10 mouse cellular contexts compared by ENCODE assay signal in genomic region chrX:47328817-47329216, GRCm38 (mm10).
DNase-seq lines count a peak whose midpoint lies in the region; ATAC-seq and TF ChIP-seq lines count a peak whose summit lies in the region.
"Had no signal": no experiment of that assay in that cellular context is flagged by ENCODE, and none has a peak within 500 bp of the region (broad histone marks: within the 10 kb centered on the region; RNA-seq: fewer than 3 reads in every experiment).

No protein-coding gene starts in this region.

- no peaks in the 10 kb centered on the region for H3K27me3 ChIP-seq in forebrain, embryonic 14.5 days (replicated peaks; ENCODE audit: control insufficient read depth, insufficient read depth, low read length)
- H3K27me3 ChIP-seq in forebrain, embryonic 11.5 days (ENCODE audit: control insufficient read depth, insufficient read depth, low read length) = no peaks in the 10 kb centered on the region
- H3K27me3 ChIP-seq in midbrain, postnatal 0 days (ENCODE audit: insufficient read depth, low read length) = no peaks in the 10 kb centered on the region
- H3K27me3 ChIP-seq in midbrain, embryonic 15.5 days (replicated peaks) = no peaks in the 10 kb centered on the region
- H3K27me3 ChIP-seq: embryonic facial prominence, embryonic 15.5 days; heart, embryonic 12.5 days had no signal

- DNase-seq in forebrain, embryonic 14.5 days (ENCODE audit: low spot score) = peak; percentile 53
- no peak for DNase-seq in forebrain, embryonic 11.5 days (ENCODE audit: low spot score)
- peak; percentile 8 for DNase-seq in layer of hippocampus, adult 11-12 months (ENCODE audit: low spot score)
- no peak for DNase-seq in layer of hippocampus, postnatal 36 days
- DNase-seq in midbrain, postnatal 0 days (ENCODE audit: low spot score) = peak; percentile 44
- no peak for DNase-seq in urinary bladder, adult 2 months (ENCODE audit: low spot score)
- no peak for DNase-seq in urinary bladder, adult 18-20 months (ENCODE audit: low spot score in 2 of 2)

- no peaks in the 10 kb centered on the region for H3K36me3 ChIP-seq in forebrain, embryonic 14.5 days (ENCODE audit: control insufficient read depth, insufficient read depth, low read length)
- no peaks in the 10 kb centered on the region for H3K36me3 ChIP-seq in forebrain, embryonic 11.5 days (ENCODE audit: control insufficient read depth, insufficient read depth, low read length)
- no peaks in the 10 kb centered on the region for H3K36me3 ChIP-seq in midbrain, postnatal 0 days (ENCODE audit: insufficient read depth, low read length)
- H3K36me3 ChIP-seq in midbrain, embryonic 15.5 days (replicated peaks) = no peaks in the 10 kb centered on the region
- H3K36me3 ChIP-seq: embryonic facial prominence, embryonic 15.5 days; heart, embryonic 12.5 days had no signal

- peak; percentile 64 for TF ChIP-seq CTCF in midbrain, postnatal 0 days (IDR thresholded peaks at IDR 0.05)

- no peaks in the 10 kb centered on the region for H3K9me3 ChIP-seq in forebrain, embryonic 14.5 days (replicated peaks; ENCODE audit: control insufficient read depth, low read length)
- H3K9me3 ChIP-seq in forebrain, embryonic 11.5 days (ENCODE audit: control insufficient read depth, low read length) = no peaks in the 10 kb centered on the region
- H3K9me3 ChIP-seq in midbrain, postnatal 0 days (ENCODE audit: low read length) = no peaks in the 10 kb centered on the region
- no peaks in the 10 kb centered on the region for H3K9me3 ChIP-seq in midbrain, embryonic 15.5 days
- H3K9me3 ChIP-seq: embryonic facial prominence, embryonic 15.5 days; heart, embryonic 12.5 days had no signal

- ATAC-seq in forebrain, embryonic 14.5 days = no peak
- ATAC-seq in forebrain, embryonic 11.5 days (replicated peaks; ENCODE audit: low FRiP score) = no peak
- ATAC-seq in midbrain, postnatal 0 days (ENCODE audit: low FRiP score) = no peak
- ATAC-seq in midbrain, embryonic 15.5 days (replicated peaks) = no peak

- H3K4me3 ChIP-seq in forebrain, embryonic 14.5 days (ENCODE audit: low read depth, low read length) = no peak overlapping the region
- H3K4me3 ChIP-seq in forebrain, embryonic 11.5 days (ENCODE audit: low read depth, low read length) = no peak overlapping the region
- no peak overlapping the region for H3K4me3 ChIP-seq in midbrain, postnatal 0 days (ENCODE audit: low read depth, low read length)
- H3K4me3 ChIP-seq in midbrain, embryonic 15.5 days = no peak overlapping the region
- H3K4me3 ChIP-seq: embryonic facial prominence, embryonic 15.5 days; heart, embryonic 12.5 days had no signal

- H3K4me2 ChIP-seq in forebrain, embryonic 14.5 days (ENCODE audit: low read length) = no peak overlapping the region
- no peak overlapping the region for H3K4me2 ChIP-seq in forebrain, embryonic 11.5 days (ENCODE audit: low read depth, low read length, severe bottlenecking)
- no peak overlapping the region for H3K4me2 ChIP-seq in midbrain, postnatal 0 days (ENCODE audit: low read depth, low read length, poor library complexity, severe bottlenecking)
- no peak overlapping the region for H3K4me2 ChIP-seq in midbrain, embryonic 15.5 days
- H3K4me2 ChIP-seq: embryonic facial prominence, embryonic 15.5 days; heart, embryonic 12.5 days had no signal

- no peak overlapping the region for H3K27ac ChIP-seq in forebrain, embryonic 14.5 days (ENCODE audit: low read depth, low read length)
- H3K27ac ChIP-seq in forebrain, embryonic 11.5 days (ENCODE audit: low read depth, low read length) = no peak overlapping the region
- H3K27ac ChIP-seq in midbrain, postnatal 0 days (ENCODE audit: low read depth, low read length) = no peak overlapping the region
- no peak overlapping the region for H3K27ac ChIP-seq in midbrain, embryonic 15.5 days
- H3K27ac ChIP-seq: embryonic facial prominence, embryonic 15.5 days had no signal

- no peaks in the 10 kb centered on the region for H3K4me1 ChIP-seq in forebrain, embryonic 14.5 days (ENCODE audit: control insufficient read depth, insufficient read depth, low read length)
- H3K4me1 ChIP-seq in forebrain, embryonic 11.5 days (replicated peaks; ENCODE audit: control insufficient read depth, insufficient read depth, low read length) = no peaks in the 10 kb centered on the region
- no peaks in the 10 kb centered on the region for H3K4me1 ChIP-seq in midbrain, postnatal 0 days (ENCODE audit: insufficient read depth, low read length)
- H3K4me1 ChIP-seq in midbrain, embryonic 15.5 days = no peaks in the 10 kb centered on the region
- H3K4me1 ChIP-seq: embryonic facial prominence, embryonic 15.5 days; heart, embryonic 12.5 days had no signal

- H3K9ac ChIP-seq in forebrain, embryonic 14.5 days (ENCODE audit: low read length) = no peak overlapping the region
- H3K9ac ChIP-seq in forebrain, embryonic 11.5 days (ENCODE audit: low read length) = no peak overlapping the region
- H3K9ac ChIP-seq in midbrain, postnatal 0 days (replicated peaks; ENCODE audit: low read length, poor library complexity, severe bottlenecking) = no peak overlapping the region
- no peak overlapping the region for H3K9ac ChIP-seq in midbrain, embryonic 15.5 days
- H3K9ac ChIP-seq: embryonic facial prominence, embryonic 15.5 days; heart, embryonic 12.5 days had no signal

Comparison
In these comparisons a context has a peak if more than half of its experiments do, and no peak if none do; other contexts are left out.
1. DNase-seq: peak in forebrain, embryonic 14.5 days (single experiment), layer of hippocampus, adult 11-12 months (single experiment) and midbrain, postnatal 0 days (single experiment); none in forebrain, embryonic 11.5 days (single experiment), layer of hippocampus, postnatal 36 days (0 of 2), urinary bladder, adult 2 months (single experiment) and urinary bladder, adult 18-20 months (0 of 2).